Mouse (Mus musculus) megakaryocyte, embryonic 14.5 days (primary cell): ENCODE results near the gene 1600012H06Rik.

ENCODE experiments used
- FLI1 ChIP-seq: IDR thresholded peaks from 2 replicates; pipeline ENCODE4 v1.6.1; 2012; ENCODE audit warnings: low read length, inconsistent platforms, mixed read lengths
- GATA1 ChIP-seq: IDR thresholded peaks from 3 replicates; pipeline ENCODE4 v1.6.1; 2012; ENCODE audit warnings: mixed read lengths, low read length, inconsistent platforms, borderline replicate concordance

GRCm38 (mm10) chr17:14935841-14936605 lies 7.0 kb upstream of the 1600012H06Rik start:
- no peak for TF ChIP-seq FLI1
- TF ChIP-seq GATA1, result no peak
